Mouse (Mus musculus) C2C12 (cell line): ENCODE results near the gene Nlrp9b.

Source experiments
- CEBPB ChIP-seq: IDR thresholded peaks from one replicate; pipeline ENCODE4 v1.6.1; 2011; ENCODE audit warnings: low read depth, mild to moderate bottlenecking, control low read depth, moderate library complexity
- CTCF ChIP-seq: IDR thresholded peaks from one replicate; pipeline ENCODE4 v1.5.1; 2011; ENCODE audit not compliant: control insufficient read depth, insufficient read depth, insufficient read length
- USF1 ChIP-seq: IDR thresholded peaks from one replicate; pipeline ENCODE4 v1.6.1; 2011; ENCODE audit warnings: low read depth, mild to moderate bottlenecking, control low read depth, moderate library complexity

GRCm38 (mm10) chr7:19956341-19956781 is 34.9 kb upstream of the Nlrp9b start:
- peak; percentile 71 for TF ChIP-seq CTCF
- TF ChIP-seq USF1, result no peak
- TF ChIP-seq CEBPB, result no peak
